Mouse (Mus musculus) embryonic stem cell, embryonic (primary cell): ENCODE results near the gene Psg22.
"Not testable (repeated sequence)": the region's sequence is repeated elsewhere in the genome, so short reads cannot be mapped to it uniquely, and the experiment has no call there.

Experiments used
- CTCF ChIA-PET, 4 experiments: fragments of 300-600 bp in 2 of 4; fragments of 350-600 bp in 2 of 4; sonication (Branson Sonifier 250); formaldehyde crosslinking; loops; one replicate each; lab custom pipeline; 2022; ENCODE audit warnings: inconsistent platforms in 2 of 4; lab: Charles Lee
- POLR2A ChIA-PET, 4 experiments: fragments of 300-600 bp in 2 of 4; fragments of 350-600 bp in 2 of 4; sonication (Branson Sonifier 250); formaldehyde crosslinking; loops; one replicate each; lab custom pipeline; 2022; ENCODE audit warnings: antibody characterized with exemption in 4 of 4, inconsistent platforms in 1 of 4; lab: Charles Lee

Gene Psg22

DNA sequence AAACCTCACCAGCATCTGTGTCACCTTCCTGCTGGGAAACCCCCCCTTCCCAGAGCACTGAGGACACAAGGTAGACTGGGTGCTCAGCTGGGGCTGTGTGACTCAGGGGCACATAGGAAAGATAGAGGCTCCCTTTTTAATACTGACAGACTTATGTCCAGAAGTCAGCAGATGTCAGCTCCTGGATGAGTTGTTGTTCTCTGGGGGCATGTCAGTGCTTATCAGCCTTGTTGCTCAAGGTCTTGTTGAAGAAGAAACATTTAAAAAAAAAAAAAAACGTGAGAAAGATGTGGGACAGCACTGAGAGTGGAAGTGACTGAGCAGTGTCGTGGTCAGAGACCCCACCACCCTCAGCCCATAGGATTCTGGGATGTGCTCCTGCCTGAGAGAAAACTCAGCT is at the start of gene Psg22:
Gene Psg22, plus strand, starts transcription at position 301 of the 400 bp plus-strand sequence.
- ChIA-PET POLR2A (no interaction called here), CTCF (no interaction called here)

DNA sequence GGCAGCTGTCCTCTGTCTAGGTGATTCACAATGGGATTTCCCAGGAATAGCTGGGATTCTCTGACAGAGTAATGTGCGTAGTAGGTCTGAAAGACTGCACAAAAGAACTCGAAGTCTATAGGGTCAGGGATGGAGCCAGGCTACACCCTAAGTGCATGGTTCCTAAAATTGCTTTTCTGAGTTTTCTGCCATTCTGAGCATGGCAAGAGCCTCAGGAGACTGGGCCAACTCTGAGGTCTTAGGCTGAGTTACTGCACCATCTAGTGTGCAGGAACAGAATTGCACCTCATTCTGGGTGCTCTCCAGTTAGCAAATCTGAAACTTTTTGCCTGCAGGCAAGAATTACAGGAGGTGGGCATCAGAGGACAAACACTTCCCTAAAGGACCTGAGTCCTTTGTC is 38.1 kb upstream of the Psg22 start:
- POLR2A ChIA-PET, result no interaction called here

DNA sequence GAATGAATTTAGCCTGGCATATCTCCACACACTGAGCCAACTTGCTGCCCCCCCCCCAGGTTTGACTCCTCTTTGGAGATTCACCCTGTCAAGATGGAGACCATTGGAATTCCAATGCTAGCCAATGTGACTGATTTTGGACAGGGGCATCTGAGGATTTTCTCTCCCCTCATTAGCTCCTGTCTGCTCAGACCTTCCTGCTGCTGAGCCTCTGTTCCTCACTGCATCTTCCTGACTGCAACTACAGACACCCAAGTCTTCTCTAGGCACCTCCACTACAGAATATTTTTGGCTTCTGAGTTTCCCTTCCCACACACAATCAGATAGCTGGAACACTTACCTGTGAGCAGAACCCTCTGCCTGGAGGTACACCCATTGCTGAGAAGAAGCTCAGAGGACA is 32.3 kb upstream of the Psg22 start:
- POLR2A ChIA-PET, result interaction anchor here in 1 of 4 experiments (0.6 kb wide), 1 partner anchor 425 kb away, joined by 3 read pairs; no protein-coding TSS in a partner anchor
- CTCF ChIA-PET, result no interaction called here

More for the DNA sequence above, 38.1 kb upstream of the Psg22 start:
- CTCF ChIA-PET, result interaction anchor here in 1 of 4 experiments (1.8 kb wide), 1 partner anchor 168 kb away, joined by 5 read pairs; no protein-coding TSS in a partner anchor

DNA sequence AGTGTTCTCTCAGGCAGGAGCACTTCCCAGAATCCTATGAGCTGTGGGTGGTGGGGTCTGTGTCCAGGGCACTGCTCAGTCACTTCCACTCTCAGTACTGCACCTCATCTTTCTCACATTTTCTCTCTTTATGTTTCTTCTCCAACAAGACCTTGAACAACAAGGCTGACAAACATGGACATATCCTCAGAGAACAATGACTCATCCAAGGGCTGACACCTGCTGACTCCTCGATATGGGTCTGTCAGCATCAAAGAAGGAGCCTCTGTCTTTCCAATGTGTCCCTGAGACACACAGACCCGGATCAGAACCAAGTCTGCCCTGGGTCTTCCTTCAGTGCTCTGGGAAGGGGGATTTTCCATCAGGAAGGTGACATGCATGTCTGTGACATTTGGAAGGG is 31.8 kb upstream of the Psg22 start, which contains the start of gene Psg20:
Gene Psg20, minus strand, starts transcription at position 101 of the 400 bp plus-strand sequence.
- CTCF ChIA-PET, result no interaction called here

DNA sequence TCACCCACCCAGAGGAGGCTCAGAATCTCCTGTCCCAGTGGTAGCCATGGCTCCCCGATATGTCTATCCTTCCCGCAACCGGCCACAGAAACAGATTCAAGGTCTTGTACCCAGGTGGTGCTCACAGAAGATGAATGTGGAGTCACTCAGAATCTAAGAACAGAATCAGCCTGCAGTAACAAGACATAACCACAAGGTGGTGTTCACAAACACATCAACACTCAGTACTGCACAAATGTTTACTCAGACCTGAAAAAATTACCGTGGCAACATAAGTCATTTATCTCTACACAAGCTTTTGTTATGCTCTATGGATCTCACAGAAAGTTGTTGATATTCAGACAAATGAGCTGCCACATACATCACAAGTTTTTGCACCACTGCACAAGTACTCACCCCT is 7.6 kb upstream of the Psg22 start:
- CTCF ChIA-PET, result interaction anchor here in 1 of 4 experiments (1.1 to 1.2 kb wide), 2 partner anchors 71 to 89 kb away, joined by 3 to 4 read pairs; no protein-coding TSS in a partner anchor
- POLR2A ChIA-PET, result not testable (repeated sequence)

More for the DNA sequence above, 31.8 kb upstream of the Psg22 start, which contains the start of gene Psg20:
- POLR2A ChIA-PET, result no interaction called here

DNA sequence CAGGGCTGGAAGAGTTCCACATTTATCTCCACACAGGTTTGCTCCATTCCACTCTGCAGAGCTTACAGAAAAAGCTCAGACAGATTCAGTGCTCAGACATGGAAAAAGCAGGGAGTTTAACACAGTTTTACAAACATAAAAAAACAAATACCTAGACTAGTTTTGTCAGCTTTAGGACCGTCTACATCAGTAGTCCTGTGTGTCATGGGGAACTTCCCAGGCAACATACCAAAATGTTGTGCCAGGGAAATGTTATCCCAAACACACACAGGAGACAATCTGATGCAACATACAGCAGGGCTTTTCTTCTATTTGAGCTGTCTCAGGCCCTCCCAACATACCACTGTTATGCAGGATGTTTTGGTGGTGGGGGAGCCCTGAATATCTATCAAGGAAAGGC is 7.0 kb upstream of the Psg22 start:
- POLR2A ChIA-PET, result interaction anchor here in 1 of 4 experiments (0.6 kb wide), 1 partner anchor 29 kb away, joined by 5 read pairs; no protein-coding TSS in a partner anchor
- CTCF ChIA-PET, result interaction anchor here in 2 of 4 experiments (0.5 to 1.2 kb wide), 3 partner anchors 70 to 161 kb away, joined by 3 to 4 read pairs (median 4); no protein-coding TSS in a partner anchor

DNA sequence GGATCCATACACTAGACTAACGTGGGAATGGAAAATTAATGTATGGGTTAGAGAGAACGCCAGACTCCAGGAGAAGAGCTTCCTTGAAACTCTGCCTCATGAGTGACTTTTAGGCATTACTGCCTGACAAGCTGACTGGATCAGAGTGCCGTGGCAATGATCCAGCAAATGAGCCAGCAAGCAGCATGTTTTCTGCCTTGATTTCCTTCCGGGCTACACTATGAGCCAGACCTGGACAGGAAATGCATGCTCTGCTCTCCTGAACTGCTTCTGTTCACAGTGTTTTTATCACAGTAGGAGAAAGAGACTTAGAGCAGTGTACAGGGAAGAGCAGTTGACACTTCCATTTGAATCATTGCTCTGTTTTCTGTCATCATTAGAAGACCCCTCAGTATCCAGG is 2.3 kb upstream of the Psg22 start:
- POLR2A ChIA-PET, result no interaction called here
- CTCF ChIA-PET, result no interaction called here

DNA sequence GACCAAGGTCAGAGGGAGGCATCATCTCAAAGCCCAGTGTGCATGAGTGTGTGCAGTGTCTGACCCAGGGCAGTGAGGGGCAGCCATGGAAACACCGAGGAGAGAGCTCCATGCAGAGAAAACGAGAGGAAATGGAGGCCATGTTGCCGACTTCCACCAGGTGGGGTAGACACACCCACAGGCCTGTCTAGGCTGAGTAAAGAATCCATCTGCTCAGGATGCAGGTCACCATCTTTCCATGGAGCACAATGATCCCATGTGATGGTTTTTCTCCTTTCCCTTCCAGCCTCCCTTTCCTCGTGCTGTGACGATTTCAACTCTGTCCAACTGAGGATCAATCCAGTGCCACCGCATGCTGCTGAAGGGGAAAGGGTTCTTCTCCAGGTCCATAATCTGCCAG is 6.1 kb downstream of the Psg22 start:
- CTCF ChIA-PET, result no interaction called here
- POLR2A ChIA-PET, result no interaction called here

DNA sequence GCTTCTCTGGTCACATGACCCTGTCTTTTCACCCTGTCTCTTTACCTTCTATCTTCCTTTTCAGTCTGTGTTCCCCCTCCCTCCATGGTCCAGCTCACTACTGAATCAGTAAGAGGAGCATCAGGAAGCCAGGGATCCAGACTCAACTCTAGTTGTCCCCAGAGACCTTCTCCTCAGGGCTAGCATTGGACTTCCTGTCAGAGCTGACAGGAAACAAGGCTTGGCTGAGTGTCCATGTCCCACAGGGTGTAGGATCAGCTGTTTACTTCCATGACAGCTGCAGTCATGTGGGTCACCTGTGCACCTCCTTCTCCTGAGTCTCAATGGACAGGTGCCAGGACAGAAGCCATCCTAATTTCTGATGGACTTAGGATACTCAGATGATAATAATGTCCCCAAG is 8.0 kb downstream of the Psg22 start:
- POLR2A ChIA-PET, CTCF ChIA-PET: not testable (repeated sequence)

DNA sequence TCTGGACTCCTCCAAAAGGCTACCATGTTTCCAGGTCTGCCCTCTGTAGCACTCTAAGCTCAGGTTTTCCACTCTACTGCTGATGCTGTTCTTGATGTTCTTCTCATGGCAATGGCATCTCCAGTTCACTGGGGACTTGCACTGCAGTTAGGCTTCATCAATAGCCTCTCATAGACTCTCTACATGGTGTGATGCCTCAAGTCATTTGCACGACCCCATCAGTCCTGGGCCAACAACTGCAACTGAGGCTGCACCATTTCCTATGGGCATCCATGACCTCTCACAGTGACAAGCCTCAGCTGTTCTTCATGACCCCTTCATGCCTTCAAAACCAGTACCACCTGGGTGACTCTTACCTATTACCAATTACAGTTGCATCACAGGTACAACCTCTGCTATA is 10.5 kb downstream of the Psg22 start:
- ChIA-PET POLR2A (interaction anchor here in 1 of 4 experiments (0.9 kb wide), 1 partner anchor 156 kb away, joined by 3 read pairs; no protein-coding TSS in a partner anchor), CTCF (no interaction called here)

DNA sequence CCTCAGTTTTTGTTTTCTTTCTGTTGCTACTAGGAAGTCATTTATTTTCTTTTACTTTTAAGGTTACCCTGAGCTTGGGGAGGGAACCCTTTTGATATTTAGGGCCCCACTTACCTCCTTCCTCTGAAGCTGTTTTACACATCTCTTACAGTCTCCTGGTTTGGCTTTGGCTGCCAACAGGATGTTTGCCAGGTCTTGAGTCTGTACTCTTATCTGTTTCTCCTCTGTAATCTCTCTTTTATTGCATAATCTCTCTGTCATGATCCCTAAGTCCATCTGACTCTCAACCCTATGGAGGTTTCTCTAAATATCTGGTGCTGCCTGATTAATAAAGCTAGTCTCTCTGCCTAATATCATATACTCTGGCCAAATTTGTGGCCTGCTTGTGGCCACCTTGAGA is 15.2 kb downstream of the Psg22 start:
- CTCF ChIA-PET, result no interaction called here
- POLR2A ChIA-PET, result no interaction called here

DNA sequence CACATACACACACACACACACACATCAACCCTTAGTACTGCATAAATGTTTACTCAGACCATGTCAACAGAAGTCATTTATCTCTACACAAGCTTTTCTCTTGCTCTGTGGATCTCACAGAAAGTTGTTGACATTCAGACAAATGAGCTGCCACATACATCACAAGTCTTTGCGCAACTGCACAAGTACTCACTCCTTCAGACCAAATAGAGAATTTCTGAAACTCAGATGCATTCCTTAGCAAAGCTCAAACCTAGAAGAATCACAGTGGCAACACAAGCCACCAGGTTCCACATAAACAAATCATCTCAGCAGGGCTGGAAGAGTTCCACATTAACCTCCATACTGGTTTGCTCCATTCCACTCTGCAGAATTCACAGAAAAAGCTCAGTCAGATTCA is 16.6 kb downstream of the Psg22 start:
- ChIA-PET POLR2A (no interaction called here), CTCF (interaction anchor here in 1 of 4 experiments (0.6 kb wide), 1 partner anchor 14 kb away, joined by 3 read pairs; no protein-coding TSS in a partner anchor)

DNA sequence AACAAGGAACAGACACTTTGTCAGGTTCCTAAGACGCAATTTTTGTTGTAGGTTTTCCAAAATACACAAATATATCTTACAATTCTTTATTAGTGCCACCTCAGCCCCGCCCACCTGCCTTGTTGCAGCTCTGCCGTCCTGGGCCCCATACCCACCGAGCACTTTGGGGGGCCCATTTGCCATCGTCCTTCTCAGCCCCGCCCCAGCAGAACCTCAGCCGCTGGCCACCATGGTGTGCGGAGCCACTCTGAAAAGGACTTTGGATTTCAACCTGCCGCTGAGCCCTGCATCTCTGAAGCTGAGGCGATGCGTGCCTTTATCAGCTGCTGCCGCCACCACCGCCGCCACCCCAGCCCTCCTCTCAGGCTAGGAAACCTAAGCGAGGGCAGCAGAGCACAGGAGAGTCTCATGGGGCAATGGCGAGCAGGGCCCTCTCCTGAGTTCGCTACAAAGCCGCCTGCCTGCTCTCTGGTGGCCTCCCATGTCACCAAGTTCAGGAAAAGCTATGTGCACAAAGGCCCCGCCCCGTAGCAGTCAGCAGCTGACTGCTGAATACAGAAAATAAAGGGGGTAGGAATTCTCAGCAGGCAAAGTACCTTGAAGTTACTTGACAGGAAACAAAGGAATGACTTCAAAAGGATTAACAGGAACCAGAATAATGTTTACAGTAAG is 28.4 kb downstream of the Psg22 start:
- CTCF ChIA-PET, result interaction anchor here in 3 of 4 experiments (0.5 to 1.4 kb wide), 3 partner anchors 122 to 544 kb away, joined by 3 read pairs; no protein-coding TSS in a partner anchor

DNA sequence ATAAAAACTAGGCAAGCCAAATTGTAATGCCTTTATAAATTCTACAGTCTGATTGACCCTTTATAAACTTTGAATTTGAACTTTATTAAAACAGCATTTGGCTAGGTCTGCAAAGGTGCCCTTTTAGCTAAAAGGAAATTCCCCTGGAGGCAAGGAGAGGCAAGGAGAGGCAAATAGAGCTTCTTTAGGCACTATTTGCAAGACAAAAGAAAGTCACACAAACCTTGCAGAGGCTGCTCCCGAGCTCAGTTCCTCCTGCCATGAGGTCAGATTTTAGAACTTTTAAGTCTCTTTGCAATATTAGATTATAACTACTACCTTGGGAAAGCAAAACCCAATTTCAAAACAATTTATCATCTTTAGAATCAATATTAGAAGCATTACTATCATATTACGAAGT is 29.5 kb downstream of the Psg22 start:
- POLR2A ChIA-PET, result interaction anchor here in 1 of 4 experiments (1.2 to 2.8 kb wide), 2 partner anchors 98 to 125 kb away, joined by 5 to 9 read pairs; no protein-coding TSS in a partner anchor
- CTCF ChIA-PET, result interaction anchor here in 1 of 4 experiments (1.4 kb wide), 1 partner anchor 145 kb away, joined by 3 read pairs; no protein-coding TSS in a partner anchor

More for the DNA sequence above, 28.4 kb downstream of the Psg22 start:
- POLR2A ChIA-PET, result interaction anchor here in 2 of 4 experiments (0.9 to 2.8 kb wide), 4 partner anchors 9 to 126 kb away, joined by 4 to 9 read pairs (median 5); no protein-coding TSS in a partner anchor

DNA sequence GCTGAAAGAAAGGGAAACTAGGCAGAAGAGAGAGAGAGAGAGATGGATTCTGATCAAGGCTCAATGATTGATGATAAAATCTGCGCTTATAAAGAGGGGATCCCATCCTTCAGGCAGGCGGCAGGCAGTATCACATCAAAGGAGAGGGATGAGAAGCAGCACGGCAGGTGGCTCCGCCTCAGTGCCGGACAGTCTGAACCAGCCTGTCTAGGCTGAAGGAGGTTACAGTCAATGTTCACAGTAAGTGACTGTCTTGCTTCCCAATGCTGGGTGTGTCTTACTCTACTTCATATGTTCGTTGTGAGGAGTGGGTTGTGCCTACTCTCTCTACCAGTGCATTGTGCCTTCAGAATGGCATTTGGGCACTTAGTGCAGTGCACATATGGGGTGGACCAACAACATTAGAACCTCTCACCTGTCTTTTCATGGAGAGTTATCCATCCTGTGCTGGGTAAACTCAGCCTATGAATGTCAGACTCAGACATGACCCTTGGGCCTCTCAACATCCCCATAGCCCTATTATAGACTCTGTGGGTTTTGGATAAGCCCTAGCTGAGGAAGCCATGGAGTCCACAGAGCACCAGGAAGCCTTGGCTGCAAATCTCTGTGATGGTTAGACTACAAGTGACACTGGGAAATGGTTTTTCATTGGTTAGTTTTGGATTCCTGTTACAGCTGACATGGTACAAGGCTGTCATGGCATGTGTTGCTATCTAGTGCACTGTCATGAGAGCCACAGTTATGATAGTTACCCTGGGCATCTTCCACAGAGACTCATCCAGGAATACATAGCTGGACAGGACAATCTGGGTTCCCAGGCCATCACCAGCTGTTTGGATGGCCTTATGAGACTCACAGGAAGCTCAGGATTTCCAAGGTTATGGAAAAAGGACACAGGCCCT is 31.4 kb downstream of the Psg22 start:
- ChIA-PET POLR2A (interaction anchor here in 2 of 4 experiments (0.6 to 1.5 kb wide), 2 partner anchors 12 to 213 kb away, joined by 3 to 4 read pairs; no protein-coding TSS in a partner anchor), CTCF (interaction anchor here in 3 of 4 experiments (0.6 to 1.3 kb wide), 5 partner anchors 15 to 79 kb away, joined by 3 to 6 read pairs (median 3); partner anchors contain the start of gene Psg19 (in 1 of the 3))

DNA sequence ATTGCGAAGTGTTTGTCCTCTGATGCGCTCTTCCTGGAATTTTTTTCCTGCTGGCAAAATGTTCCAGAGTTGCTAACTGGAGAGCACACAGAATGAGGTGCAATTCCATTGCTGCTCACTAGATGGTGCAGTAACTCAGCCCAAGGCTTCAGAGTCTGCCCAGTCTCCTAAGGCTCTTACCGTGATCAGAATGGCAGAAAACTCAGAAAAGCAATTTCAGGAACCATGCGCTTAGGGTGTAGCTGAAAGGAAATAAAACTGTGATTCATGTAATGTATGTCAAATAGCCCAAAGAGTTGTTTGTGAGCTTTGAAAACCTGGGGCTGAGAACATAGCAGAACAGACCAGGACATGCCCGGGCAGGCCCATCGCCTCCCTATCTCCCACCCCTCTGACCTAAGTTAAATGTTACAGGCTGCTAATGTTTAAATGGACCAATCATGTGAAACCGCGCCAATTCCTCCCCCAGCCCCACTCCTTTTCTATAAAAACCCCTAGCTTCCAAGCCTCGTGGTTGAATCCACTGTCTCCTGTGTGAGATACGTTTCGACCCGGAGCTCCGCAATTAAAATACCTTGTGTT is 32.1 kb downstream of the Psg22 start:
- ChIA-PET CTCF (interaction anchor here in 1 of 4 experiments (1.1 to 1.3 kb wide), 3 partner anchors 31 to 49 kb away, joined by 3 to 5 read pairs (median 3); partner anchors contain the start of gene Psg19), POLR2A (interaction anchor here in 1 of 4 experiments (1.5 kb wide), 1 partner anchor 11 kb away, joined by 4 read pairs; no protein-coding TSS in a partner anchor)

DNA sequence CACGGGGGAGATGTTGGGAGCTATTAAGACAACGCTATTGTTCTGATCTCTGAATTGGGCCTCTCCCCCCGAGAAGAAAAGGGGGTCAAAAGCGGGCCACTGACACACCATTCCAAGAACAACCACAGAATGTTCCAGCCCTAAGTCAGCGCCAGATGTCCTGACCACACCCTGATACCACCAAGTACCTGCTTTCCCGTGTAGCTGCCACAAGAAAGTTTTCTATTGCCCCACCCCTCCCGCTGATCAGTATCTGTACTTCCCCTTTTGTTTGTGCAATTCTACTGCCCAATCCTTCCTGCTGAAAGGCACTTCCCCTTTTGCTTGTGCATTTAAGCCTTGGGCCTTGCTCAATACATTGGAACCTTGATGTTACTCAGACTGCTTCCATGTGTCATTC is 42.3 kb downstream of the Psg22 start:
- POLR2A ChIA-PET, result not testable (repeated sequence)
- CTCF ChIA-PET, result interaction anchor here in 1 of 4 experiments (0.9 kb wide), 1 partner anchor 68 kb away, joined by 4 read pairs; no protein-coding TSS in a partner anchor

DNA sequence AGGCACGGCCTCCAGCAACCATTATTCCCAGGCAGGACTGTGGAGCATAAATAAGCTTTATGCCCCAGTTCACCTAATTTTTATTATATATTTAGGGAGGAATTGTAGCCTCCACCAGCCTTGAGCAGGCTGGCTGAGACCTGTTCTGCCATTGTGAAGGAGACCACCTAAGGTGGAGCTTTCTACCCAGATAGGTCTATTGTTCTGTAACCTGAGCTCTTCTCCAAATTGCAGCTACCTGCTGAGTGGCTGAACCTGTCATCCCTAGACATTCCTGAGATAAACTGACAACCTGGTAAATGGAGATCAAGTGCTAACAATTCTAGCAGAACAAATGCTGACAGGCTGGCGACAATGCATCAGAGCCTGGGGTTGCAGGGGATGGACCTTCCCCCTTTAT is 45.0 kb downstream of the Psg22 start:
- CTCF ChIA-PET, POLR2A ChIA-PET: not testable (repeated sequence)
